Mouse (Mus musculus): ENCODE measurements around the gene Als2.
A peak's percentile ranks its signal among the peaks of the same experiment; 100 is the strongest.

Als2 gene

GRCm38 (mm10) chr1:59212076-59212779 is 24.8 kb downstream of the Als2 start:
- DNase-seq (ENCODE audit: low spot score): peak; percentile 30

- no peak for DNase-seq (ENCODE audit: low spot score)
Measured at GRCm38 (mm10) chr1:59211651-59212050, 25.4 kb downstream of the Als2 start.

- no peak for DNase-seq (ENCODE audit: low spot score)
Measured at GRCm38 (mm10) chr1:59208331-59208730, 28.7 kb downstream of the Als2 start.

GRCm38 (mm10) chr1:59204489-59204888 is 32.5 kb downstream of the Als2 start:
- no peak for DNase-seq (ENCODE audit: low spot score)

GRCm38 (mm10) chr1:59202367-59202766 is 34.7 kb downstream of the Als2 start:
- DNase-seq (ENCODE audit: low spot score): peak; percentile 23

- no peak for DNase-seq (ENCODE audit: low spot score)
Measured at GRCm38 (mm10) chr1:59201561-59201960, 35.5 kb downstream of the Als2 start.

GRCm38 (mm10) chr1:59200960-59201359 is 36.1 kb downstream of the Als2 start:
- DNase-seq (ENCODE audit: low spot score): no peak

GRCm38 (mm10) chr1:59194979-59195378 is 42.1 kb downstream of the Als2 start:
- DNase-seq (ENCODE audit: low spot score): no peak

- DNase-seq (ENCODE audit: low spot score): no peak
Measured at GRCm38 (mm10) chr1:59187786-59188185, 49.2 kb downstream of the Als2 start.

GRCm38 (mm10) chr1:59186317-59186716 is 50.7 kb downstream of the Als2 start:
- DNase-seq (ENCODE audit: low spot score): no peak

- no peak for DNase-seq (ENCODE audit: low spot score)
Measured at GRCm38 (mm10) chr1:59185410-59185809, 51.6 kb downstream of the Als2 start.

GRCm38 (mm10) chr1:59183045-59183444 is 54.0 kb downstream of the Als2 start:
- DNase-seq (ENCODE audit: low spot score): no peak

- no peak for DNase-seq (ENCODE audit: low spot score)
Measured at GRCm38 (mm10) chr1:59182373-59182772, 54.7 kb downstream of the Als2 start.

- DNase-seq (ENCODE audit: low spot score): no peak
Measured at GRCm38 (mm10) chr1:59180003-59180402, 57.0 kb downstream of the Als2 start.

- DNase-seq (ENCODE audit: low spot score): no peak
Measured at GRCm38 (mm10) chr1:59178401-59178800, 58.6 kb downstream of the Als2 start.

- DNase-seq (ENCODE audit: low spot score): no peak
Measured at GRCm38 (mm10) chr1:59174514-59175373, 62.3 kb downstream of the Als2 start.

- DNase-seq (ENCODE audit: low spot score): no peak
Measured at GRCm38 (mm10) chr1:59173023-59173422, 64.0 kb downstream of the Als2 start.

- DNase-seq (ENCODE audit: low spot score): no peak
Measured at GRCm38 (mm10) chr1:59171875-59172274, 65.2 kb downstream of the Als2 start.

- DNase-seq (ENCODE audit: low spot score): no peak
Measured at GRCm38 (mm10) chr1:59170290-59170689, 66.7 kb downstream of the Als2 start.

- DNase-seq (ENCODE audit: low spot score): no peak
Measured at GRCm38 (mm10) chr1:59169586-59169985, 67.4 kb downstream of the Als2 start.

- no peak for DNase-seq (ENCODE audit: low spot score)
Measured at GRCm38 (mm10) chr1:59168556-59168955, 68.5 kb downstream of the Als2 start.

- no peak for DNase-seq (ENCODE audit: low spot score)
Measured at GRCm38 (mm10) chr1:59167654-59168425, 69.2 kb downstream of the Als2 start.
